Mouse (Mus musculus) forebrain, embryonic 10.5 days (tissue): ENCODE measurements around the gene Pnmal2. TPM values are rescaled to one million over a fixed set of nuclear protein-coding genes. Genes with fewer than 3 reads are reported as not detected.

Experiments used
- polyA plus RNA-seq: library from polyadenylated mRNA; unstranded; fragments of >200 nt; fragmentation: Nextera tagmentation; extraction: Ambion mirVana; gene quantifications from 2 replicates; pipeline ENCODE4 v1.2.1, GENCODE M21; 2016

Gene Pnmal2
- polyA plus RNA-seq, 1 experiment from 2014 or later, result 6.8 TPM

Other genes with a start within 250 kb of the Pnmal2 start
- gene Ceacam9, start 222.8 kb upstream of the Pnmal2 start, polyA plus RNA-seq, result not detected in 2 replicates
- gene Ap2s1, start 206.3 kb upstream of the Pnmal2 start, polyA plus RNA-seq, result 249 and 254 TPM in 2 replicates
- 44.3 and 46.2 TPM in 2 replicates for gene Slc1a5, start 163.3 kb upstream of the Pnmal2 start, polyA plus RNA-seq
- 120 and 122 TPM in 2 replicates for gene Strn4, start 128.8 kb upstream of the Pnmal2 start, polyA plus RNA-seq
- 26.3 and 27.2 TPM in 2 replicates for gene Fkrp, start 128.0 kb upstream of the Pnmal2 start, polyA plus RNA-seq
- 9.6 and 10.7 TPM in 2 replicates for gene Prkd2, start 101.8 kb upstream of the Pnmal2 start, polyA plus RNA-seq
- 1.9 and 2.2 TPM in 2 replicates for gene Dact3, start 69.4 kb upstream of the Pnmal2 start, polyA plus RNA-seq
- 5.5 and 6.6 TPM in 2 replicates for gene Gng8, start 52.9 kb upstream of the Pnmal2 start, polyA plus RNA-seq
- gene Ptgir, start 38.2 kb upstream of the Pnmal2 start, polyA plus RNA-seq, result 0.10 TPM in 2 replicates
- 156 and 163 TPM in 2 replicates for gene Calm3, start 20.6 kb upstream of the Pnmal2 start, polyA plus RNA-seq
- 7.3 and 9.3 TPM in 2 replicates for gene Pnmal1, start 15.0 kb downstream of the Pnmal2 start, polyA plus RNA-seq
- 1.2 and 1.4 TPM in 2 replicates for gene Gm42372, start 38.4 kb downstream of the Pnmal2 start, polyA plus RNA-seq
- 7.8 and 8.9 TPM in 2 replicates for gene Ccdc8, start 48.0 kb downstream of the Pnmal2 start, polyA plus RNA-seq
- 149 and 150 TPM in 2 replicates for gene Ppp5c, start 83.2 kb downstream of the Pnmal2 start, polyA plus RNA-seq
- gene Hif3a, start 117.7 kb downstream of the Pnmal2 start, polyA plus RNA-seq, result 4.3 and 5.3 TPM in 2 replicates
- gene Psg16, start 129.4 kb downstream of the Pnmal2 start, polyA plus RNA-seq, result 0.11 and 0.12 TPM in 2 replicates
- not detected in 2 replicates for gene Ceacam3, start 205.6 kb downstream of the Pnmal2 start, polyA plus RNA-seq